ENCODE assay signal across 10 mouse cellular contexts in genomic region chr8:127093113-127093426, GRCm38 (mm10). TPM values are rescaled to one million over a fixed set of nuclear protein-coding genes. Genes with fewer than 3 reads are reported as not detected.
DNase-seq lines count a peak whose midpoint lies in the region; ATAC-seq and TF ChIP-seq lines count a peak whose summit lies in the region.
"Had no signal": no experiment of that assay in that cellular context is flagged by ENCODE, and none has a peak within 500 bp of the region (broad histone marks: within the 10 kb centered on the region; RNA-seq: fewer than 3 reads in every experiment).

No protein-coding gene starts in this region.

- H3K9ac ChIP-seq in lung, embryonic 14.5 days = peak overlapping the region; percentile 27
- peak overlapping the region; percentile 16 for H3K9ac ChIP-seq in forebrain, embryonic 15.5 days (replicated peaks)
- H3K9ac ChIP-seq in limb, embryonic 12.5 days (replicated peaks) = no peak overlapping the region
- H3K9ac ChIP-seq: liver, postnatal 0 days had no signal

- no peaks in the 10 kb centered on the region for H3K36me3 ChIP-seq in lung, embryonic 14.5 days (ENCODE audit: insufficient read depth)
- H3K36me3 ChIP-seq in forebrain, embryonic 15.5 days = no peaks in the 10 kb centered on the region
- no peaks in the 10 kb centered on the region for H3K36me3 ChIP-seq in limb, embryonic 12.5 days

- peak overlapping the region; percentile 45; the same call in 1 of the 2 replicates for H3K4me2 ChIP-seq in lung, embryonic 14.5 days
- peak overlapping the region; percentile 49 for H3K4me2 ChIP-seq in forebrain, embryonic 15.5 days (replicated peaks)
- peak overlapping the region; percentile 15 for H3K4me2 ChIP-seq in limb, embryonic 12.5 days

- peak overlapping the region; percentile 5; the same call in 1 of the 2 replicates for H3K4me3 ChIP-seq in lung, embryonic 14.5 days (ENCODE audit: low read depth, low read length)
- H3K4me3 ChIP-seq in forebrain, embryonic 15.5 days = peak overlapping the region; percentile 31
- no peak overlapping the region for H3K4me3 ChIP-seq in limb, embryonic 12.5 days (replicated peaks)
- peak overlapping the region; percentile 18; the same call in 1 of the 2 replicates for H3K4me3 ChIP-seq in olfactory bulb, adult 2 months (ENCODE audit: insufficient read depth, low read depth, low read length)

- no peaks in the 10 kb centered on the region for H3K9me3 ChIP-seq in lung, embryonic 14.5 days (ENCODE audit: low read depth, low read length)
- no peaks in the 10 kb centered on the region for H3K9me3 ChIP-seq in forebrain, embryonic 15.5 days
- no peaks in the 10 kb centered on the region for H3K9me3 ChIP-seq in limb, embryonic 12.5 days

- no peak for ATAC-seq in lung, embryonic 14.5 days (ENCODE audit: insufficient read depth)
- no peak; the same call in 1 of the 2 replicates for ATAC-seq in forebrain, embryonic 15.5 days (replicated peaks)
- ATAC-seq in limb, embryonic 12.5 days (ENCODE audit: insufficient number of reproducible peaks, insufficient read depth, low FRiP score, low TSS enrichment, low read depth) = no peak
- ATAC-seq: activated CD4-positive, CD25-positive, alpha-beta regulatory T cell, adult 4 months; liver, postnatal 0 days had no signal

- peak overlapping the region; percentile 63 for H3K27ac ChIP-seq in lung, embryonic 14.5 days (ENCODE audit: low read depth)
- H3K27ac ChIP-seq in forebrain, embryonic 15.5 days (replicated peaks) = peak overlapping the region; percentile 85
- peak overlapping the region; percentile 19; the same call in 1 of the 2 replicates for H3K27ac ChIP-seq in limb, embryonic 12.5 days
- H3K27ac ChIP-seq in olfactory bulb, adult 2 months (ENCODE audit: insufficient read depth, low read depth, low read length) = 0 out of 2 replicates have a peak overlapping the region, but pooled peaks have one; percentile 21

- WGBS in lung, embryonic 14.5 days = 55% methylated on average over 3 of the region's 3 CpGs
- 11% methylated on average over 3 of the region's 3 CpGs for WGBS in forebrain, embryonic 15.5 days
- 54% methylated on average over 3 of the region's 3 CpGs for WGBS in limb, embryonic 12.5 days
- WGBS in olfactory bulb, adult 2 months = 39% methylated on average over 3 of the region's 3 CpGs

- H3K27me3 ChIP-seq in lung, embryonic 14.5 days (ENCODE audit: insufficient read depth, low read length) = no peaks in the 10 kb centered on the region
- H3K27me3 ChIP-seq in forebrain, embryonic 15.5 days = no peaks in the 10 kb centered on the region
- H3K27me3 ChIP-seq in limb, embryonic 12.5 days = no peaks in the 10 kb centered on the region

- TF ChIP-seq POLR2A in olfactory bulb, adult 2 months (IDR thresholded peaks at IDR 0.05; ENCODE audit: insufficient read depth, low read depth, low read length) = no peak

- TF ChIP-seq CTCF in lung, embryonic 14.5 days (IDR thresholded peaks at IDR 0.05; ENCODE audit: low read depth) = no peak
- no peak for TF ChIP-seq CTCF in olfactory bulb, adult 2 months (IDR thresholded peaks at IDR 0.05; ENCODE audit: insufficient read depth, low read depth, low read length)

- no peak for DNase-seq in lung, embryonic 14.5 days
- no peak for DNase-seq in lung, postnatal 25 days (ENCODE audit: low spot score)
- no peak for DNase-seq in ovary, postnatal 36 days (ENCODE audit: low spot score)
- DNase-seq in natural killer cell, adult 2 months (ENCODE audit: low spot score in 2 of 2) = no peak
- DNase-seq in embryo, embryonic 9.5 days (ENCODE audit: extremely low spot score) = no peak
- DNase-seq: liver, postnatal 0 days had no signal

- H3K4me1 ChIP-seq in lung, embryonic 14.5 days (ENCODE audit: insufficient read depth) = peaks cover 24% of the 10 kb centered on the region
- peaks cover 37% of the 10 kb centered on the region for H3K4me1 ChIP-seq in forebrain, embryonic 15.5 days
- peaks cover 67% of the 10 kb centered on the region for H3K4me1 ChIP-seq in limb, embryonic 12.5 days (replicated peaks)
- H3K4me1 ChIP-seq in olfactory bulb, adult 2 months (ENCODE audit: control insufficient read depth, insufficient read depth, low read length) = peaks cover 8% of the 10 kb centered on the region

RNA-seq across cellular contexts. Expression of gene Pard3, which starts 29.4 kb away (rescaled TPM):
- polyA plus RNA-seq in lung, embryonic 14.5 days (2014; fragmentation: Nextera tagmentation; extraction: Ambion mirVana) = 32.2 and 33.8 TPM in 2 replicates
- polyA plus RNA-seq in forebrain, embryonic 15.5 days (2015; fragmentation: Nextera tagmentation; extraction: Ambion mirVana) = 18.0 and 18.6 TPM in 2 replicates
- polyA plus RNA-seq in limb, embryonic 12.5 days (2016; fragmentation: Nextera tagmentation; extraction: Ambion mirVana) = 50.6 and 53.3 TPM in 2 replicates
- not detected in 2 replicates for polyA plus RNA-seq in olfactory bulb, adult 2 months (2012; ENCODE audit: insufficient read depth, insufficient read length, low replicate concordance, missing spikeins)

Comparison
In these comparisons a context has a peak if more than half of its experiments do, and no peak if none do; other contexts are left out.
1. H3K27ac ChIP-seq: peak in every context shown above with its lines; median percentile 85 in forebrain, embryonic 15.5 days; 63 in lung, embryonic 14.5 days; 21 in olfactory bulb, adult 2 months; 19 in limb, embryonic 12.5 days.